Mouse (Mus musculus) G1E (cell line): ENCODE results near the gene Pcnx4. TPM values are rescaled to one million over a fixed set of nuclear protein-coding genes. Genes with fewer than 3 reads are reported as not detected.

Experiments used
- ATAC-seq: 2 replicates; pipeline ENCODE4 v1.8.0; 2016; ENCODE audit warnings: mild to moderate bottlenecking; ENCODE audit not compliant: insufficient number of reproducible peaks, poor library complexity, low FRiP score, severe bottlenecking; ENCODE audit errors: extremely low read depth
- DNase-seq: peaks from one replicate; pipeline ENCODE4 v3.0.0; 2012; ENCODE audit warnings: low spot score
- H3K27me3 ChIP-seq: 2 replicates; pipeline ENCODE4 v1.6.1; 2012; ENCODE audit warnings: mild to moderate bottlenecking, low read length, inconsistent platforms; ENCODE audit not compliant: insufficient read depth
- H3K36me3 ChIP-seq: replicated peaks from 2 replicates; pipeline ENCODE3; 2012; ENCODE audit warnings: mild to moderate bottlenecking, inconsistent platforms
- H3K4me1 ChIP-seq: 2 replicates; pipeline ENCODE4 v1.6.1; 2012; ENCODE audit warnings: low read depth, low read length, inconsistent platforms, mixed read lengths; ENCODE audit not compliant: insufficient read depth
- H3K4me3 ChIP-seq: 2 replicates; pipeline ENCODE4 v1.5.1; 2012; ENCODE audit warnings: low read depth, mild to moderate bottlenecking, inconsistent platforms, low read length, moderate library complexity, mixed read lengths
- H3K9me3 ChIP-seq: replicated peaks from 2 replicates; pipeline ENCODE4 v1.6.1; 2012; ENCODE audit warnings: inconsistent platforms
- CTCF ChIP-seq: IDR thresholded peaks from 2 replicates; pipeline ENCODE4 v1.5.1; 2012; ENCODE audit warnings: low read depth, low read length, inconsistent platforms, mixed read lengths
- GATA1 ChIP-seq: IDR thresholded peaks from 2 replicates; pipeline ENCODE4 v1.6.1; 2012; ENCODE audit warnings: borderline replicate concordance, low read length, inconsistent platforms, mixed read lengths
- GATA2 ChIP-seq: IDR thresholded peaks from 2 replicates; pipeline ENCODE4 v1.6.1; 2012; ENCODE audit warnings: low read depth, low read length, inconsistent platforms, borderline replicate concordance
- POLR2AphosphoS5 ChIP-seq: IDR thresholded peaks from 2 replicates; pipeline ENCODE4 v1.6.1; 2012; ENCODE audit warnings: low read depth, low read length, inconsistent platforms; ENCODE audit not compliant: insufficient replicate concordance
- TAL1 ChIP-seq: conservative IDR thresholded peaks from 2 replicates; pipeline ENCODE4 v1.6.1; 2012; ENCODE audit warnings: low read depth, low read length, inconsistent platforms, mixed read lengths
- polyA plus RNA-seq: library from polyadenylated mRNA; stranded (reverse); fragments of >175 nt; gene quantifications from 2 replicates; pipeline ENCODE4 v1.2.3, GENCODE M21; 2012
- total RNA-seq, 2 experiments: library from RNA; stranded (forward) in 1 of 2; stranded (reverse) in 1 of 2; fragments of 200-1000 nt in 1 of 2; fragments of >200 nt in 1 of 2; fragmentation: Nextera tagmentation in 1 of 2; gene quantifications; 2 replicates each; pipeline ENCODE4 v1.2.3; 2014 to 2017

Pcnx4 gene
- total and polyA plus RNA-seq, 3 experiments: 2.1 to 12.9 (median 5.6) TPM

DNA sequence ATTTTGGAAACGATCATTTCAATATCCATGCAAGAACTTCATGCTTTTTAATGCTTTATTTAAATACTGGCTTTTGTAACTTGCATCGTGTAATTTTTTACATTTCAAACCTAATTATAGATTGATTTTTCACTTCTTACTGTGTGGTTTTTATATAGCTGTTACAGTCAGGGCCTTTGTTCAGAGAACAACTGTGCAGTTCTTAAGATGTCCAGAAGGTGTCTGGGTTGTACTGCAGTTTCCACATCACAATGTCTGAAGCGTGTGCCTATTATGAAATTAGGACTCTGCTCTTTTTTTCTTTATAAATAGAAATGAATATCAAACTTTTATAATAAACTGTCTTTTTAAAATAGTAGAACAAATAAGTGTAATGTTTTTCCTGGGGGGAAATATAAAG is 20.7 kb upstream of the Pcnx4 start:
- Histone ChIP-seq H3K36me3 (no peaks in the 10 kb centered on the region), H3K4me1 (no peaks in the 10 kb centered on the region), H3K9me3 (no peaks in the 10 kb centered on the region), H3K4me3 (no peak overlapping the region), H3K27me3 (peaks cover 16% of the 10 kb centered on the region)
- no peak for DNase-seq
- ATAC-seq: peak; percentile 56; the same call in 1 of the 2 replicates
- TF ChIP-seq TAL1 (no peak), POLR2AphosphoS5 (no peak), GATA1 (no peak), CTCF (no peak), GATA2 (no peak)

DNA sequence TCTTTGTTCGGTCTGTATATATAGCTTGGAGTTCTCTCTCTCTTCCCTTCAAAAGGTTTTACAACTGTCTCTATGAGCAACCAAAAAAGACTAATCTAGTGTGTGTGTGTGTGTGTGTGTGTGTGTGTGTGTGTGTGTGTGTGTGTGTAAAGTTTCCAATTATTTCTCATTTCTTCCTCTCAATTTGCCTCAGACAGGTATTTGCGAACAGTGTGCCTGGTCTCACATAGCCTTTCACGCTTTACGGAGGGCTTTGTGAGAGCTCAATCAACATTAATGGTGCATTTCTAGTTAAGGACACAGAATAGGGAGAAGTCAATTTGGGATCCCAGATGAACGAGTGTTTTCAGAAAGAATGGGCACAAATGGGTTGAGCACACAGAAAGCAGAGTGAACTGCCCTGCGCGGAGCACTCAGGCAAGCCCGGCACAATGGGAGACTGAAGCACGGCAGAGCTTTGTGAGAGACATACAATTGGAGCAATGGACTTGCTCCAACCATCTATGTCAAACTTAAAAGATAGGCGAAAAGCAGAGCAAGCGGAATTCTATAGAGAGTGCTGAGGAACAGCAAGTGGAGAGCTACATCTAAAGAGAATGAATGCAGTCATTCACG is 18.0 kb upstream of the Pcnx4 start:
- Histone ChIP-seq H3K36me3 (no peaks in the 10 kb centered on the region), H3K4me1 (no peaks in the 10 kb centered on the region), H3K27me3 (peaks cover 14% of the 10 kb centered on the region), H3K4me3 (no peak overlapping the region), H3K9me3 (no peaks in the 10 kb centered on the region)
- no peak for TF ChIP-seq TAL1
- no peak for TF ChIP-seq POLR2AphosphoS5
- ATAC-seq (no peak), DNase-seq (no peak)

DNA sequence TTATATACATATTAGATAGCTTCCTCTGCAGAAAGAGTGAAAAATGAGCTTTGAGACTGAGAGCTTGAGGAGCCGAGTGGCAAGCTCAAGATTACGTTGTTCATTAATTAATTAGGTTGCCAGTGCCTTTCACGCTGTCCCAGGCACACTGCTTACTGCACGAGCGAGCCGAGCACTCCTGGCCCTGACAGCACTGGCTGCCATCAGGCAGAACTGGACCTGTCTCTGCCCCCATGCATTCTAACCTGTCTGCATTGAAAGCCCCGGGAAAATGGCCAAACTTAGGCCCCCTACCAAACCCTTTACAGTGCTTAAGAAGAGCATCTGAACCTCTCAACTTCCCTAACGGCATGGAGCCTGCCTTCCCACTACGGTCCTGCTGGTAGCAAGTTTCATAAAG is 16.8 kb upstream of the Pcnx4 start:
- DNase-seq (no peak), ATAC-seq (no peak)

DNA sequence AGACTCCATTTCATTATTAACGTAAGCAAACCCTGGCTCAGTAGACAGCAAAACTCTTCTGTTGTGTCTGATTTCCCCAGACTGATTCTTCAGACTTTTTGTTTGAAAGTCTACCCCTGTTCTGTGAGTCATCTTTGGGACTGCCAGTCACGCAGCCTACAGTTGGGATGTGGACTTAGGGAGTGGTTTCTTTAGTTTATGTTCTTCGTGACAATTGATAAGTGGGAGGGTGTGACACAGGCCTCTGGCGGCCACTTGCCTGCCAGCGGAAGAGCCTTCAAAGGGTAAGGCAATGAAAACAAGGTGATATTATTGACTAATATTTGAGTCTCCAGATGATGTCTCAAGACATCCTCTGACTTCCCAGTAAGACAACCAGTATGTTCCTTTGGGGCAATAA is 16.3 kb upstream of the Pcnx4 start:
- no peak for TF ChIP-seq GATA1
- TF ChIP-seq POLR2AphosphoS5: no peak
- no peak for TF ChIP-seq TAL1
- TF ChIP-seq GATA2: no peak
- TF ChIP-seq CTCF: no peak
- Histone ChIP-seq H3K4me3 (no peak overlapping the region), H3K9me3 (no peaks in the 10 kb centered on the region), H3K36me3 (no peaks in the 10 kb centered on the region), H3K4me1 (no peaks in the 10 kb centered on the region), H3K27me3 (peaks cover 9% of the 10 kb centered on the region)
- ATAC-seq: no peak
- no peak for DNase-seq

More for the DNA sequence above, 16.8 kb upstream of the Pcnx4 start:
- Histone ChIP-seq H3K4me1 (no peaks in the 10 kb centered on the region), H3K27me3 (peaks cover 14% of the 10 kb centered on the region), H3K36me3 (no peaks in the 10 kb centered on the region), H3K4me3 (no peak overlapping the region), H3K9me3 (no peaks in the 10 kb centered on the region)
- TF ChIP-seq GATA2 (no peak), GATA1 (no peak), CTCF (no peak), POLR2AphosphoS5 (no peak), TAL1 (no peak)

DNA sequence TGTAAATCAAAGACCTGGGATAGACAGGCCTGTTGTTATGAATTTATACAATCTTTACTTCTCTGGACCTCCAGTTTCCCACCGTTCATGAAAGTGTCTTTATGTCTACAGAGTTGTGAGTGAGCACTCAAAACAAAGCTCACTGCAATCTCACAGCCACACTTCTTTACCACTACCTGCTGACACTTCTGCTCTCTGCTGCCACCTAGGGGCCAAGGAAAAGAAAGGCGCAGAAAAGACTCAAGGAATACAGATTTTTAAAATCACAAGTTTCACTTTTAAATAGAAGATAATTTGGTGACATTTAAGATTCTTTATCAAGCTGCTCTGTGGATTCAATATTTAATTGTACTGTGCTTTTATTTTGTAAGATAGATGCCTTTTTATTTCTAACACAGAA is 15.5 kb upstream of the Pcnx4 start:
- no peaks in the 10 kb centered on the region for H3K36me3 ChIP-seq
- TF ChIP-seq GATA2: no peak
- TF ChIP-seq CTCF: peak; percentile 84
- H3K4me3 ChIP-seq: no peak overlapping the region
- ATAC-seq (peak; percentile 72; the same call in 1 of the 2 replicates), DNase-seq (peak; percentile 36)
- H3K27me3 ChIP-seq: peaks cover 8% of the 10 kb centered on the region
- no peaks in the 10 kb centered on the region for H3K9me3 ChIP-seq
- H3K4me1 ChIP-seq: peaks cover 4% of the 10 kb centered on the region

DNA sequence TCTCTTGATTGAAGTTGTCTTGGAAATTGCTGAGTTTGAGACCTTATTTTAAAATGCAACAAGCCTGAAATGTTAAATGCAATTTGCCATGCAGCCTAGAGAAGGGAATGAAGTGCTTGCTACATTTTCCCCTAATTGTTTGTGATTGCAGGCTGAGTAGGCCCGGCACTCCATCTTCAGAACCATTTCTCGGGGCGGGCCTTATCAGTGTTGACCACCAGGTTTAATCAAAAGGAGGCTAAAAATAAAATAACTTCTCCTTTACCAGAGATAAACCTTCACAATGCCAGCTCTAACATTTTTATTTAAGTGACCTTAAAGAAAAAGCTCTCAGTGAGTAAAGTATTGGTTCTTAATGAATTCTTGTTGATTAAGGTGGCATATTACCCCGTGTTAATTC is 10.6 kb upstream of the Pcnx4 start:
- H3K36me3 ChIP-seq: no peaks in the 10 kb centered on the region
- TF ChIP-seq GATA1: no peak
- DNase-seq: no peak
- peaks cover 3% of the 10 kb centered on the region for H3K27me3 ChIP-seq
- no peak overlapping the region for H3K4me3 ChIP-seq
- H3K4me1 ChIP-seq: peaks cover 11% of the 10 kb centered on the region
- ATAC-seq: no peak; the same call in 1 of the 2 replicates
- peaks cover 9% of the 10 kb centered on the region for H3K9me3 ChIP-seq

DNA sequence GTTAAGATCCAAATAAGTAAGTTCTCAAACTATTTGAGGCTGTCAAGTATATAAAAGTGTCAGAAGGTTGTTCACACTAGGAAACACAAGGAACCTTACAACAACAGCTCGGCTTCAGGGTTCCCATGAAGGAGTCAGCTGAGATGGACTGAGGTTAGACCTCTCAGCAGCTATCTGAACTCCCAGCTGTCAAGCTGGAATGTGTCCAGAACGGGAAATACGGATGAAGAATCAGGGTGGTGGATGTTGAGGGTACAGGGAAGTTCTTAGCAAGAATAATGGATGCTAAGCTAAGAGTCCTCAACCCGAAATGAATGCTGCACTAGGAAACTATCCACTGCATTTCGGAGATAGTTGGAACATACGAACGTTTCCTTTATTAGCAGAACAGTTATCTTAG is 3.9 kb upstream of the Pcnx4 start:
- TF ChIP-seq GATA1 (no peak), POLR2AphosphoS5 (no peak), TAL1 (no peak), CTCF (no peak), GATA2 (no peak)
- H3K36me3 ChIP-seq: no peaks in the 10 kb centered on the region
- ATAC-seq: no peak
- peaks cover 5% of the 10 kb centered on the region for H3K27me3 ChIP-seq
- peaks cover 9% of the 10 kb centered on the region for H3K9me3 ChIP-seq
- no peak for DNase-seq
- peaks cover 18% of the 10 kb centered on the region for H3K4me1 ChIP-seq
- no peak overlapping the region for H3K4me3 ChIP-seq
